Mouse (Mus musculus) hindbrain, embryonic 10.5 days (tissue): Measurements from ENCODE around the gene Grik4. TPM values are rescaled to one million over a fixed set of nuclear protein-coding genes. Genes with fewer than 3 reads are reported as not detected.

Experiments
- DNase-seq: peaks from one replicate; pipeline ENCODE4 v3.0.0-alpha.2; 2017; ENCODE audit warnings: low spot score
- H3K27ac ChIP-seq: fragments of 300-500 bp; sonication (generic); 2 replicates; pipeline ENCODE4 v1.5.1; 2016; ENCODE audit warnings: mild to moderate bottlenecking, moderate library complexity
- H3K27me3 ChIP-seq: fragments of 300-500 bp; sonication (generic); 2 replicates; pipeline ENCODE4 v1.6.1; 2016; ENCODE audit warnings: mild to moderate bottlenecking; ENCODE audit not compliant: poor library complexity, insufficient read depth, severe bottlenecking
- H3K36me3 ChIP-seq: fragments of 300-500 bp; sonication (generic); 2 replicates; pipeline ENCODE4 v1.6.1; 2016; ENCODE audit warnings: mild to moderate bottlenecking, moderate library complexity
- H3K4me1 ChIP-seq: fragments of 300-500 bp; sonication (generic); replicated peaks from 2 replicates; pipeline ENCODE4 v1.6.1; 2016; ENCODE audit warnings: mild to moderate bottlenecking
- H3K4me3 ChIP-seq: fragments of 300-500 bp; sonication (generic); 2 replicates; pipeline ENCODE4 v1.5.1; 2016; ENCODE audit warnings: mild to moderate bottlenecking, moderate library complexity
- H3K9me3 ChIP-seq: fragments of 300-500 bp; sonication (generic); 2 replicates; pipeline ENCODE4 v1.6.1; 2016; ENCODE audit warnings: mild to moderate bottlenecking, moderate library complexity
- WGBS: fragments of 180-500 bp; shearing (Covaris S2); methylation state at CpG from one replicate; pipeline ENCODE4 v1.1.7; 2016; 5-methylcytosine and 5-hydroxymethylcytosine counted together
- polyA plus RNA-seq: library from polyadenylated mRNA; unstranded; fragments of >200 nt; fragmentation: Nextera tagmentation; extraction: Ambion mirVana; gene quantifications from 2 replicates; pipeline ENCODE4 v1.2.1, GENCODE M21; 2016

Grik4 gene
- polyA plus RNA-seq, 1 experiment from 2014 or later = 2.9 TPM

DNA sequence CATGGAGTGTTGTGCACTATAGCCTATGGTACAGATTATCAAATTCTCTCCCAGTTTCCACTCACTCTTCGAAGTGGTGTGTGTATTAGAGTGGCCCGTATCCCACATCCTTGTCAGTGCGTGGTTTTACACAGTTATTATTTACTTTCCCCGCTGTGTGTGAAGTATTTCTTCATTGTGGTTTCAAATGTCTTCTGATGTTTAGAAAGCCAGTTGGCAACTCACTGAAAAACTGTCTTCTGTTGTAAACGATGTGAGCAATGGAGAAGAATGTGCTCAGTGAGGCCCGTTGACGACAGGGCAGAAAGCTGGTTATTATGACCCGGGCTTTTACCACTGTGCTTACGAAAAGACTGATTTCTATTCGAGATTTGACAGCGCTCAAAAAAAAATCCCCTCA, 439.7 kb downstream of the Grik4 start:
- Histone ChIP-seq H3K4me1 (0 out of 2 replicates have a peak, but pooled peaks cover 3% of the 10 kb centered on the region), H3K4me3 (no peak overlapping the region), H3K27me3 (no peaks in the 10 kb centered on the region), H3K36me3 (no peaks in the 10 kb centered on the region), H3K27ac (no peak overlapping the region), H3K9me3 (no peaks in the 10 kb centered on the region)
- DNase-seq = no peak
- WGBS = 82% methylated on average over 11 of the region's 11 CpGs

DNA sequence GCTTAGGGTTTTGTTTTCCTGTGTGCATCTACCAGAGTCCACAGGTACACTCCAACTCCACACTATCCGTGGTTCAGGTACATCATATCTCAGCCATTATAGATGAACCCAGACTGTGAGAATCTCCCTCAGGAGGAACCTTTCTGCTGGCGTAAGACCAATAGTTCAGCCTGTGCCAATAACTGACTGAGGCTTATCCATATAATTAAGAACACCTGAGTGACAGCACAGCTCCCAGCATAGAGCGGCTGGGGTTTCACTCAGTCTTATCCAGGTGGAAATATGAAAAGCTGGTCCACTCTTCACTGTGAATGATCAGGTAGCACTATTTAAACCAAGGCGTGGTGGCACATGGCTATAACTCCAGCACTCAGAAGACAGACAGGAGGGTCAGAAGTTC, 440.6 kb downstream of the Grik4 start:
- Histone ChIP-seq H3K27ac (no peak overlapping the region), H3K9me3 (no peaks in the 10 kb centered on the region), H3K36me3 (no peaks in the 10 kb centered on the region), H3K4me3 (no peak overlapping the region), H3K4me1 (0 out of 2 replicates have a peak, but pooled peaks cover 3% of the 10 kb centered on the region), H3K27me3 (no peaks in the 10 kb centered on the region)
- no peak for DNase-seq
- 83% methylated on average over 4 of the region's 4 CpGs for WGBS

GRCm38 (mm10) chr9:42496296-42496695, 448.0 kb downstream of the Grik4 start:
- H3K27ac ChIP-seq = no peak overlapping the region
- no peak overlapping the region for H3K4me3 ChIP-seq
- WGBS = 85% methylated on average over 2 of the region's 2 CpGs
- no peak for DNase-seq
- peaks cover 7% of the 10 kb centered on the region for H3K9me3 ChIP-seq
- H3K27me3 ChIP-seq = no peaks in the 10 kb centered on the region
- H3K4me1 ChIP-seq = 0 out of 2 replicates have a peak, but pooled peaks cover 2% of the 10 kb centered on the region
- no peaks in the 10 kb centered on the region for H3K36me3 ChIP-seq

- Histone ChIP-seq H3K36me3 (no peaks in the 10 kb centered on the region), H3K27ac (no peak overlapping the region), H3K4me1 (0 out of 2 replicates have a peak, but pooled peaks cover 3% of the 10 kb centered on the region), H3K4me3 (no peak overlapping the region), H3K9me3 (peaks cover 6% of the 10 kb centered on the region), H3K27me3 (no peaks in the 10 kb centered on the region)
- WGBS = 89% methylated on average over 9 of the region's 9 CpGs
- no peak for DNase-seq
Measured at GRCm38 (mm10) chr9:42491780-42492179, 452.5 kb downstream of the Grik4 start.

DNA sequence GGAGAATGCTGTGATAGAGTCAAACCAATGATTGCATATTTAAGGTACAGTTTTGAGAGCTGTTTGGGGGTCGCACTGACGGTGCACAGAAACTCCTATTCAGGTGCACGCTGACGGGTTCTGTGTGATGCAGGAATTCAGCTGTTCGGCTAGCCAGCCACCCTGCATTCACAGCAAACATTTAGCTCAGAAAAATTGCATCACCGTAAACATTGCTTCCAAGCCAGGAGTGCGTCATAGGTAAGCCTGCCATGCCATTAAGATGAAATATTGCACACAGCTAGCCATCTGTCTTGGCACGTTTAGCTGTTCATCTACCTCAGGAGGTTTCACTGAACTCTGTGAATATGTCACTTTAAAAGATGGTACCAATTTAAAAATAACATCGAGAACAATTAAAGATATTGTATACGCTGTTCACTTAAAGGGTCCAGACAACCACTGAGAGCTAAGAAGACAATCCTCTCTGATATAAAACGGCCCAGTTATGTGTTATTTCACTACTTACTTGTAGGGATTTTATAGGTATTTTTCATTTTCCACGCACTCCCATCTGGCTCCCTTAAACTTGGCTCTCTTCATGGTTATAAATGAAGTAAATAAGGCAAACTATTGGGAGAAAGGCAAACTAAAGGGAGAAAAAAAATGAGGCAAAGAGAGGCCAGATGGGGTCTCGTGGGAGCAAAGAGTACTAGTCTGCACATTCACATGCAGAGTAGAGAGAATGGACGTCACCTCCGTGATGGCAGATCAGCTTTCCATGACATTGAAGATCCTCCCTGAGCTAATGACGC, 453.5 kb downstream of the Grik4 start:
- 82% methylated on average over 16 of the region's 16 CpGs for WGBS
- DNase-seq = no peak

DNA sequence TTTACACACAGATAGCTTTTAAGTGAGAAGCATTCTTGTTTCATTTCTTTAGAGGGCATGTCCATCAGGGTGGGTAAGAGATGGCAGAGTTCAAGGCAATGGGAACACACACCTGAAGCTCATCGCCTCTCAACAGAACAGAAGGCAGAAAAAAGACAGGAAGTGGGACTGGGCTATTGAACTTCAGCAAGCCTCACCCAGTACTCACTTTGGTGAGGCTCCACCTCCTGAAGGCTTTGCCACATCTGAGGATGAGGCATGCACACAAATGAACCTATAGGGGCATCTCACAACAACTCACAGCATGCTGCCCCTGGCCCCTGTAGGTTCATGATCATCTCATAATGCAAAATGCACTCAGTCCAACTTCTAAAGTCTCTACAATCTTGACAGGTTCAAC, 456.2 kb downstream of the Grik4 start:
- no peak for DNase-seq
- Histone ChIP-seq H3K27ac (no peak overlapping the region), H3K4me1 (peaks cover 9% of the 10 kb centered on the region; the same call in 1 of the 2 replicates), H3K36me3 (no peaks in the 10 kb centered on the region), H3K4me3 (no peak overlapping the region), H3K27me3 (no peaks in the 10 kb centered on the region), H3K9me3 (no peaks in the 10 kb centered on the region)
- WGBS = 92% methylated on average over 1 of the region's 1 CpGs

More for the DNA sequence above, 453.5 kb downstream of the Grik4 start:
- Histone ChIP-seq H3K36me3 (no peaks in the 10 kb centered on the region), H3K27me3 (no peaks in the 10 kb centered on the region), H3K9me3 (no peaks in the 10 kb centered on the region), H3K4me1 (0 out of 2 replicates have a peak, but pooled peaks cover 3% of the 10 kb centered on the region), H3K27ac (no peak overlapping the region), H3K4me3 (no peak overlapping the region)

GRCm38 (mm10) chr9:42486913-42487312, 457.4 kb downstream of the Grik4 start:
- H3K27ac ChIP-seq = no peak overlapping the region
- H3K4me3 ChIP-seq = no peak overlapping the region
- H3K36me3 ChIP-seq = no peaks in the 10 kb centered on the region
- WGBS = 80% methylated on average over 4 of the region's 4 CpGs
- no peaks in the 10 kb centered on the region for H3K9me3 ChIP-seq
- no peak for DNase-seq
- H3K4me1 ChIP-seq = peaks cover 9% of the 10 kb centered on the region; the same call in 1 of the 2 replicates
- H3K27me3 ChIP-seq = no peaks in the 10 kb centered on the region

DNA sequence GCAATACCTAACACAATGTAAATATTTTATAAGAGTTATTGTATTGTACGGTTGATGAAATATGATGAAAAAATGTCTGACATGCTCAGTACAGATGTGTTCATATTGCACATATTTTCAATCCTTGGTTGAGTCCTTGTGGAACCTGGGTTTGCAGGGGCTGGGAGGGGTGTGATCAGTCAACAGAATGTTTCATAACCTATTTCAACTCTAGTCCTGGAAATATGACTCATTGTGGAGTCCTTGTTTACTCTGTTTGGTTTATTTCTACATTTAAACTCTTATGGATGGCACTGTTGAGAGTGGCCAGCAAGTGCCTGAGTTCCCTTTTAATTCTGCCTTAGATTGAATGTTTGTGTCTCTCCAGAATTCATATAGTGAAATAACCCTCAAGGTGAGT, 459.6 kb downstream of the Grik4 start:
- WGBS = 97% methylated on average over 1 of the region's 1 CpGs
- H3K9me3 ChIP-seq = no peaks in the 10 kb centered on the region
- no peaks in the 10 kb centered on the region for H3K36me3 ChIP-seq
- no peak overlapping the region for H3K27ac ChIP-seq
- no peak for DNase-seq
- H3K4me1 ChIP-seq = peaks cover 6% of the 10 kb centered on the region; the same call in 1 of the 2 replicates
- no peak overlapping the region for H3K4me3 ChIP-seq
- no peaks in the 10 kb centered on the region for H3K27me3 ChIP-seq

GRCm38 (mm10) chr9:42482944-42483343, 461.3 kb downstream of the Grik4 start:
- 86% methylated on average over 1 of the region's 1 CpGs for WGBS

GRCm38 (mm10) chr9:42476166-42476565, 468.1 kb downstream of the Grik4 start:
- H3K4me1 ChIP-seq = peaks cover 9% of the 10 kb centered on the region
- 84% methylated on average over 4 of the region's 4 CpGs for WGBS
- H3K4me3 ChIP-seq = no peak overlapping the region
- H3K36me3 ChIP-seq = no peaks in the 10 kb centered on the region
- H3K27me3 ChIP-seq = no peaks in the 10 kb centered on the region
- no peak overlapping the region for H3K27ac ChIP-seq
- DNase-seq = no peak
- no peaks in the 10 kb centered on the region for H3K9me3 ChIP-seq

More at GRCm38 (mm10) chr9:42482944-42483343, 461.3 kb downstream of the Grik4 start:
- H3K27me3 ChIP-seq = no peaks in the 10 kb centered on the region
- peaks cover 6% of the 10 kb centered on the region; the same call in 1 of the 2 replicates for H3K4me1 ChIP-seq
- no peaks in the 10 kb centered on the region for H3K9me3 ChIP-seq
- no peaks in the 10 kb centered on the region for H3K36me3 ChIP-seq
- no peak for DNase-seq
- no peak overlapping the region for H3K27ac ChIP-seq
- H3K4me3 ChIP-seq = no peak overlapping the region

DNA sequence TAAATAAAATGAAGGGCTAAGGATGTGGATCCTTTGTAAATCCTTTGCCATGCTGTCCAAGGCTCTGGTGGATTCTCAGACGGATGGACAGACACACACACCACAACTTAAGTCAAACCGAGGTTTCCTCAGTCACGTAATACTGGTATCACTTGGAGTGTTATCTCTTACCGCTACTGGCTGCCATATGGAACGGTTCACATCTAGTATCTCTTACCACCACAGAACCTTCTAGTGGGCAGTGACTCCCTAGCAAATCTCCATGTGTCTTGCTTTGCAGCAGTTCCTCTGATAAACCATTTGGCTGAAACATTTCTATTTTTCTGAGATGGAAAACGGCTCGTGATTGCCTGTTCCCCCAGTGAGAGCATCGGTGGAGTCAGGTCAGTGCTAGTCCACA, 470.0 kb downstream of the Grik4 start:
- no peaks in the 10 kb centered on the region for H3K27me3 ChIP-seq
- no peak for DNase-seq
- peaks cover 16% of the 10 kb centered on the region for H3K4me1 ChIP-seq
- H3K36me3 ChIP-seq = peaks cover 5% of the 10 kb centered on the region; the same call in 1 of the 2 replicates
- no peak overlapping the region for H3K27ac ChIP-seq
- H3K9me3 ChIP-seq = no peaks in the 10 kb centered on the region
- no peak overlapping the region for H3K4me3 ChIP-seq
- 88% methylated on average over 8 of the region's 8 CpGs for WGBS

DNA sequence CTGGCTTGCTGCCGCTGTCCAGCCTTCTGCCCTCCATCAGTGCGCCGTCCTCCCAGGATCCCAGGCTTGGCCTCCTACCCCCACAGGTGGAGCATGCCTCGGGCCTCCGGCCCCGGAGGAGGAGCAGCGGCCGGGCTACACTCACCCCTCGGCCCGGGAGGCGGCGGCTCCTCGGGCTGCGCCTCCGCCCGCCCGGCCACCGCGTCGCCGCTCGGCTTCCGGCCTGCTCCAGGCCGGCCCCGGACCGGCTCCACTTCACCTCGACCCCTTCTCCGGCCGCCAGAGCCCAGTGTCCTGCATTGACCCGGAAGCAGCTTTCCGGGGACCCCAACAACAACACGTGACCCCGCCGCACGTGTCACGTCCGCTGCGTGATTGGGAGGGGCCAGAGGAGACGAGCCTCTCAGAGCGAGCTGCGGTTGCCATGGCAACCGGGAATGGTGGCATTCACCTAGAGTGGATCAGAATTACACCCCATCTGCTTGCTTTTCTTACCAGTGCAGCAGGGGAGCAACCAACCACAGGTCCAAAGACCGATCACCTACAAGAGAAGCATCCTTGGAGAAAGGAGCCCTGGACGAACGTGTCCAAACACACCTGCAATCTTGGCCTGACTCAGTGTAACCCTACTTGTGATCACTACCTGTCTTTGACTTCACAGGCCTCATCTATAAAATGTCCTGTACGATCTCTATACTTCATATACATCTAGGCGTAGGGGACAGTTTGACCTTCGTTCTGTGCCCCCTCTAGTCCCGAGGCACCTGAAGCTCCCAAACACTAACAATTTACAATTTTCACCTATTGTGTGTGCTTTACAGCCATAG, 472.2 kb downstream of the Grik4 start:
- no peaks in the 10 kb centered on the region for H3K27me3 ChIP-seq
- peak overlapping the region; percentile 93 for H3K27ac ChIP-seq
- 6% methylated on average over 49 of the region's 49 CpGs for WGBS
- peaks cover 16% of the 10 kb centered on the region for H3K4me1 ChIP-seq
- DNase-seq = peak; percentile 95
- H3K36me3 ChIP-seq = peaks cover 6% of the 10 kb centered on the region
- peak overlapping the region; percentile 91 for H3K4me3 ChIP-seq
- no peaks in the 10 kb centered on the region for H3K9me3 ChIP-seq

DNA sequence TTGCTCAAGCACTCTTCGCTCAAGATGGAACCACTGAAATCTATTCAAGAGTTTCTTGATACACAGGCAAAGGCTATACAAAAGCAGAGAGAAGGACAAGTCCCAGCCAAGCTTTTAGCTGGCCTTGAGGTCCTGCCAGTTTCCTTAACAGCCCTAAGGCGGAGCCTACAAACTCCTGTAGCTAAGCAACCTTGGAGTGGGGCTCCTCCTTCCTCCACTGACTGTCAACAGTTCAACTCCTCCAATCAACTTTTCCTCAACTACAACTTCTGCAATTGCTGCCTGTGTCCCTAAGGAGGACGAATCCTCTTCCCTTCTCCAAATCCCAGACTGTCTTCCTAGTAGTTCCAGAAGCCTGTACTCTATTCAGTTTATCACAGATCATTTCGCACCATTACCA, 473.1 kb downstream of the Grik4 start:
- Histone ChIP-seq H3K27me3 (no peaks in the 10 kb centered on the region), H3K4me3 (peak overlapping the region; percentile 91), H3K4me1 (peaks cover 16% of the 10 kb centered on the region), H3K9me3 (no peaks in the 10 kb centered on the region), H3K36me3 (peaks cover 10% of the 10 kb centered on the region), H3K27ac (peak overlapping the region; percentile 93)
- DNase-seq = no peak
- WGBS = 55% methylated on average over 4 of the region's 4 CpGs
